Mouse (Mus musculus): ENCODE data around the gene Vmn2r34.
"Not testable (repeated sequence)": the region's sequence is repeated elsewhere in the genome, so short reads cannot be mapped to it uniquely, and the experiment has no call there.

Gene Vmn2r34

GRCm38 (mm10) chr7:7689413-7689812 lies at the start of gene Vmn2r34:
Gene Vmn2r34 (minus strand): TSS chr7:7689513.
- not testable (repeated sequence) for DNase-seq (ENCODE audit: low read depth, low spot score)

GRCm38 (mm10) chr7:7674032-7674431 lies 15.3 kb downstream of the Vmn2r34 start:
- DNase-seq (ENCODE audit: low read depth, low spot score) = not testable (repeated sequence)

Measured in CD4-positive, CD25-positive, alpha-beta regulatory T cell, adult 2 months (primary cell).